Mouse (Mus musculus): Measurements from ENCODE around the gene P2ry13. TPM values are rescaled to one million over a fixed set of nuclear protein-coding genes. Genes with fewer than 3 reads are reported as not detected.

Gene P2ry13
- total RNA-seq, 2 experiments from 2014 or later = 0.60 to 1.1 TPM

- no peak for DNase-seq
These were observed 13.2 kb downstream of the P2ry13 start for GRCm38 (mm10) chr3:59197329-59197948.

DNA sequence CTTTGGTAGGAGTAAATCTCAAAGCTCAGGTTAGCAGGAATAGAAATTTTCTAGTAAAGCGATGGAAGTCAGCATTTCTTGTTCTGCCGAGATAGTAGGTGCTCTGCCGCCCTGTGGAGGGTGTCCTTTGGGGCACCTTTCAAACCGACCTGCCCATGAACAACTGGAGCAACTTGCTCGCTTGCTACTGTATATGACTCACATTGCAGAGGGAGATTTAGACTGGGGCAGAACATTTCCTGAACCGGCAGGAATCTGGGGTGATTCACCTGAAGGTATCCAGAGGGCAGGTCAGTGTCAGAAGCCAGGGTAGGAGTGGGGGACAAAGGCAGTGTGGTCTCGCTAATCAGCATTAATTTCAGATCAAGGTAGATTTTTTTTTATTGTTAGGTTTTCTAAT is 15.7 kb downstream of the P2ry13 start, which contains the start of gene Gpr87:
Gene Gpr87, minus strand, starts transcription at position 167 of the 400 bp plus-strand sequence.
- no peak for DNase-seq

GRCm38 (mm10) chr3:59194099-59194498 is 16.6 kb downstream of the P2ry13 start:
- no peak for DNase-seq

DNA sequence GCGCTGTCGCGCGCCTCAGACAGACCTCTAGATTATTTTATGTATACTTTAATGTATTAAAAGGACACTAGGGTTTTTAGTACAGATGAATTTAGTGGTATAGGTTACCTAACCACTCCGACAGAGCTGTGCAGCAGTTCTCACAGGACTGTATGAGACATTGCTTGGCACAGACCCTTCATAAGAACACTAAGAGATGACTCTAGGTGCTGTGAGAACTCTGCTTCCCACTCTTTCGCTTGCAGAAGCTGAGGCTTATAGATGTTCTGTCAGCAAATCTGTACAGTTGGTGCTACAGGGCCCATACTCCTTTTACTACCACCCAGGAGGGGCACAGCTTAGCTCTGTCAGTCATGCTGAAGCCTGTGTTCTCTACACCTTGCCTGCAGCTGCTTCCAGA is 19.0 kb downstream of the P2ry13 start:
- no peak for DNase-seq

- no peak for DNase-seq
These were observed 23.3 kb downstream of the P2ry13 start for GRCm38 (mm10) chr3:59187336-59187735.

GRCm38 (mm10) chr3:59185662-59186061 is 25.0 kb downstream of the P2ry13 start:
- no peak for DNase-seq

GRCm38 (mm10) chr3:59182129-59182528 is 28.6 kb downstream of the P2ry13 start:
- no peak for DNase-seq

- no peak for DNase-seq
These were observed 29.5 kb downstream of the P2ry13 start for GRCm38 (mm10) chr3:59181134-59181533.

DNA sequence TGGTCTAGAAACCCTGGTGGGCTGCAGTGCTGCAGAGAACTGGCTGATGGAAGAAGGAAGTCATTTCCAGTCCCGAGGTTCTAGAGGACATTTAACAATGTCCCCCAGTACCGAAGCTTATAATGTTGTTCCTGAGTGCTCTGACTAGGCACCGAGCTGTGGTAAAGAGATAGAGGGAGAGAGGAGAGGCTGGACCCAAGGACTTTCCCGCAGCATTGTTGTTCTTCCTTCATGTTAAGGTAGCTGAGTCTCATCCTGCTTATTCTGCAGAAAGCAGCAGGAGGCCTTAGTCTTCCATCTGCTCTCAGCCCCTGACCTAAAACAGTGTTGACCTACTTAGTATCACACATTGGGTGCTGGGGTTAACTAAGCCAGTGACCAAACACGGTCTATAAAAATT is 33.8 kb downstream of the P2ry13 start:
- DNase-seq = no peak

DNA sequence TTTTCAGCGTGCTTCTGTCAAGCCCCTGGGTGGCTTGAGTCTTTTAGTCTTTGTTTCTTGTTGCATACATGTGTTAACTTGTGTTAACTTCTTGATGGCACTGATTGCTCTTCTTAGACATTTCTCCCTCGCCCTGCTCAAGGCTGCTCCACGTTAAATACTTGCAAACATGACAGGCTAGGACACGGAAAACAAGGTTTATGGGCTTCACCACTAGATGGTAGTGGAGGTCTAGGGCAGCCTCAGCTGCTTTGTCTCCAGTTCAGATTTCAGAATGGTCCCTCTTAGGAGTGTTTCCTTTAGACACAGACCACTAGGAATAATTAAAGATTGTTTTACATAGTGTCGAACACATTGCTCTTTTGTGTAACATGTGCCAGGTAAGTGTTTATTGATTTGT is 35.4 kb downstream of the P2ry13 start:
- peak; percentile 49 to 65 for DNase-seq

- no peak for DNase-seq
These were observed 36.1 kb downstream of the P2ry13 start for GRCm38 (mm10) chr3:59174426-59175154.

GRCm38 (mm10) chr3:59169921-59170627 is 40.6 kb downstream of the P2ry13 start:
- peak in 1 of 2 experiments; percentile 25 for DNase-seq

DNA sequence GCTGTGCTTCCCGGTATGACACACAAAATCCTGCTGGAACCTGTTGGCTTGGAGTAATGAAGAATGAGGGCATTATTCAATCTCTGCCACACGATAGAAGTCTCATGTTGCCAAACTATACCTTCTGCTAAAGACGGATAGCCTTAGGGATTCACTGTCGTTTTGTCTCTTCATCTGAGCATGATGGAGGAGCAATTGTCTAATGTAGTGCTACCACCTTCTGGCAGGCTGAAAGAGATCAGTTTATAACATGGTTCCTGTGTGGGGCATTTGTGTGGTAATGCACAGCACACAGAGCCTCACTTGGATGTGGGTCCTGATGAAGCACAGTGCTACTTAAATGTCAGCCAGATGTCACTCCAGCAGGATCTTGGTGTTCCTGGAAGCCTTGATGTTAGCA is 41.5 kb downstream of the P2ry13 start:
- no peak for DNase-seq

GRCm38 (mm10) chr3:59168476-59168875 is 42.2 kb downstream of the P2ry13 start:
- no peak for DNase-seq

GRCm38 (mm10) chr3:59167417-59168054 is 43.1 kb downstream of the P2ry13 start:
- DNase-seq = no peak

- no peak for DNase-seq
These were observed 50.2 kb downstream of the P2ry13 start for GRCm38 (mm10) chr3:59160465-59160864.

Other genes with a start within 250 kb of the P2ry13 start
- gene Med12l, start 205.1 kb downstream of the P2ry13 start, total RNA-seq (2021) = 1 to 10 TPM; 6.6 to 8.1 TPM
- 1 to 10 TPM in 1 of 2 experiments, under 1 TPM in 1; 0.22 to 1.0 TPM for gene Gpr171, start 109.1 kb downstream of the P2ry13 start, total RNA-seq (2021)
- 1 to 10 TPM; 4.1 to 4.7 TPM for gene P2ry14, start 57.3 kb downstream of the P2ry13 start, total RNA-seq (2021)
- gene Gpr87, start 15.8 kb downstream of the P2ry13 start, total RNA-seq (2021) = not detected
- 1 to 10 TPM; 1.9 to 3.1 TPM for gene P2ry12, start 52.0 kb upstream of the P2ry13 start, total RNA-seq (2021)
- 1 to 10 TPM; 2.0 to 2.4 TPM for gene Igsf10, start 133.5 kb upstream of the P2ry13 start, total RNA-seq (2021)

Measured in heart, adult 18-20 months (tissue).